Mouse (Mus musculus): ENCODE measurements around the gene Lysmd4. TPM values are rescaled to one million over a fixed set of nuclear protein-coding genes. Genes with fewer than 3 reads are reported as not detected.

Gene Lysmd4
- polyA plus RNA-seq, 1 experiment, result 5.6 TPM

GRCm38 (mm10) chr7:67228891-67229602 lies 6.7 kb downstream of the Lysmd4 start:
- no peak overlapping the region for H3K27ac ChIP-seq (ENCODE audit: insufficient read depth, low read depth, low read length)
- H3K4me1 ChIP-seq (ENCODE audit: control insufficient read depth, insufficient read depth, low read length), result no peaks in the 10 kb centered on the region
- no peak overlapping the region for H3K4me3 ChIP-seq (ENCODE audit: insufficient read depth, low read length)
- peak; percentile 72 for TF ChIP-seq CTCF (IDR thresholded peaks at IDR 0.05; ENCODE audit: low read depth, low read length)
- no peak for TF ChIP-seq POLR2A (IDR thresholded peaks at IDR 0.05; ENCODE audit: borderline replicate concordance, low read depth, low read length)

GRCm38 (mm10) chr7:67229701-67230100 lies 7.4 kb downstream of the Lysmd4 start:
- Histone ChIP-seq H3K27ac (ENCODE audit: insufficient read depth, low read depth, low read length) (no peak overlapping the region), H3K4me3 (ENCODE audit: insufficient read depth, low read length) (no peak overlapping the region), H3K4me1 (ENCODE audit: control insufficient read depth, insufficient read depth, low read length) (no peaks in the 10 kb centered on the region)
- TF ChIP-seq CTCF (IDR thresholded peaks at IDR 0.05; ENCODE audit: low read depth, low read length), result no peak
- no peak for TF ChIP-seq POLR2A (IDR thresholded peaks at IDR 0.05; ENCODE audit: borderline replicate concordance, low read depth, low read length)

GRCm38 (mm10) chr7:67230221-67230620 lies 7.9 kb downstream of the Lysmd4 start:
- H3K4me1 ChIP-seq (ENCODE audit: control insufficient read depth, insufficient read depth, low read length), result no peaks in the 10 kb centered on the region
- TF ChIP-seq POLR2A (IDR thresholded peaks at IDR 0.05; ENCODE audit: borderline replicate concordance, low read depth, low read length) (no peak), CTCF (IDR thresholded peaks at IDR 0.05; ENCODE audit: low read depth, low read length) (no peak)
- H3K27ac ChIP-seq (ENCODE audit: insufficient read depth, low read depth, low read length), result no peak overlapping the region
- H3K4me3 ChIP-seq (ENCODE audit: insufficient read depth, low read length), result no peak overlapping the region

- Histone ChIP-seq H3K4me3 (ENCODE audit: insufficient read depth, low read length) (no peak overlapping the region), H3K27ac (ENCODE audit: insufficient read depth, low read depth, low read length) (no peak overlapping the region), H3K4me1 (ENCODE audit: control insufficient read depth, insufficient read depth, low read length) (no peaks in the 10 kb centered on the region)
- TF ChIP-seq POLR2A (IDR thresholded peaks at IDR 0.05; ENCODE audit: borderline replicate concordance, low read depth, low read length) (no peak), CTCF (IDR thresholded peaks at IDR 0.05; ENCODE audit: low read depth, low read length) (no peak)
Observed at GRCm38 (mm10) chr7:67230640-67231140, 8.3 kb downstream of the Lysmd4 start.

- Histone ChIP-seq H3K4me1 (ENCODE audit: control insufficient read depth, insufficient read depth, low read length) (peaks cover 8% of the 10 kb centered on the region), H3K4me3 (ENCODE audit: insufficient read depth, low read length) (no peak overlapping the region), H3K27ac (ENCODE audit: insufficient read depth, low read depth, low read length) (no peak overlapping the region)
- TF ChIP-seq POLR2A (IDR thresholded peaks at IDR 0.05; ENCODE audit: borderline replicate concordance, low read depth, low read length), result no peak
- no peak for TF ChIP-seq CTCF (IDR thresholded peaks at IDR 0.05; ENCODE audit: low read depth, low read length)
Observed at GRCm38 (mm10) chr7:67232504-67232903, 10.2 kb downstream of the Lysmd4 start.

- Histone ChIP-seq H3K4me3 (ENCODE audit: insufficient read depth, low read length) (no peak overlapping the region), H3K4me1 (ENCODE audit: control insufficient read depth, insufficient read depth, low read length) (peaks cover 11% of the 10 kb centered on the region), H3K27ac (ENCODE audit: insufficient read depth, low read depth, low read length) (no peak overlapping the region)
- TF ChIP-seq CTCF (IDR thresholded peaks at IDR 0.05; ENCODE audit: low read depth, low read length) (no peak), POLR2A (IDR thresholded peaks at IDR 0.05; ENCODE audit: borderline replicate concordance, low read depth, low read length) (no peak)
Observed at GRCm38 (mm10) chr7:67234797-67235196, 12.5 kb downstream of the Lysmd4 start.

GRCm38 (mm10) chr7:67236351-67236750 lies 14.0 kb downstream of the Lysmd4 start:
- Histone ChIP-seq H3K27ac (ENCODE audit: insufficient read depth, low read depth, low read length) (no peak overlapping the region), H3K4me1 (ENCODE audit: control insufficient read depth, insufficient read depth, low read length) (peaks cover 12% of the 10 kb centered on the region), H3K4me3 (ENCODE audit: insufficient read depth, low read length) (no peak overlapping the region)
- TF ChIP-seq CTCF (IDR thresholded peaks at IDR 0.05; ENCODE audit: low read depth, low read length) (no peak), POLR2A (IDR thresholded peaks at IDR 0.05; ENCODE audit: borderline replicate concordance, low read depth, low read length) (no peak)

GRCm38 (mm10) chr7:67237752-67238151 lies 15.4 kb downstream of the Lysmd4 start:
- no peak overlapping the region for H3K27ac ChIP-seq (ENCODE audit: insufficient read depth, low read depth, low read length)
- TF ChIP-seq CTCF (IDR thresholded peaks at IDR 0.05; ENCODE audit: low read depth, low read length), result no peak
- TF ChIP-seq POLR2A (IDR thresholded peaks at IDR 0.05; ENCODE audit: borderline replicate concordance, low read depth, low read length), result no peak
- peaks cover 16% of the 10 kb centered on the region for H3K4me1 ChIP-seq (ENCODE audit: control insufficient read depth, insufficient read depth, low read length)
- H3K4me3 ChIP-seq (ENCODE audit: insufficient read depth, low read length), result no peak overlapping the region

- Histone ChIP-seq H3K4me3 (ENCODE audit: insufficient read depth, low read length) (no peak overlapping the region), H3K27ac (ENCODE audit: insufficient read depth, low read depth, low read length) (no peak overlapping the region), H3K4me1 (ENCODE audit: control insufficient read depth, insufficient read depth, low read length) (peaks cover 21% of the 10 kb centered on the region)
- TF ChIP-seq POLR2A (IDR thresholded peaks at IDR 0.05; ENCODE audit: borderline replicate concordance, low read depth, low read length) (no peak), CTCF (IDR thresholded peaks at IDR 0.05; ENCODE audit: low read depth, low read length) (no peak)
Observed at GRCm38 (mm10) chr7:67241969-67242368, 19.6 kb downstream of the Lysmd4 start.

- no peak overlapping the region for H3K4me3 ChIP-seq (ENCODE audit: insufficient read depth, low read length)
- peak overlapping the region; percentile 65 for H3K27ac ChIP-seq (ENCODE audit: insufficient read depth, low read depth, low read length)
- peaks cover 14% of the 10 kb centered on the region for H3K4me1 ChIP-seq (ENCODE audit: control insufficient read depth, insufficient read depth, low read length)
- TF ChIP-seq CTCF (IDR thresholded peaks at IDR 0.05; ENCODE audit: low read depth, low read length), result no peak
- no peak for TF ChIP-seq POLR2A (IDR thresholded peaks at IDR 0.05; ENCODE audit: borderline replicate concordance, low read depth, low read length)
Observed at GRCm38 (mm10) chr7:67243121-67243893, 21.0 kb downstream of the Lysmd4 start.

All from bone marrow macrophage, adult 2 months (primary cell).